Mouse (Mus musculus) spleen, adult 2 months (tissue): Measurements from ENCODE around the gene Neil1.

Experiments
- CTCF ChIP-seq: fragments of 200-500 bp; IDR thresholded peaks from 2 replicates; pipeline ENCODE4 v1.5.1; 2011; ENCODE audit warnings: mild to moderate bottlenecking, inconsistent platforms; ENCODE audit not compliant: insufficient read depth, insufficient read length, insufficient replicate concordance; ENCODE audit errors: extremely low read depth
- POLR2A ChIP-seq: fragments of 200-500 bp; IDR thresholded peaks from 2 replicates; pipeline ENCODE4 v1.6.1; 2011; ENCODE audit warnings: low read depth, low read length, inconsistent platforms

DNA sequence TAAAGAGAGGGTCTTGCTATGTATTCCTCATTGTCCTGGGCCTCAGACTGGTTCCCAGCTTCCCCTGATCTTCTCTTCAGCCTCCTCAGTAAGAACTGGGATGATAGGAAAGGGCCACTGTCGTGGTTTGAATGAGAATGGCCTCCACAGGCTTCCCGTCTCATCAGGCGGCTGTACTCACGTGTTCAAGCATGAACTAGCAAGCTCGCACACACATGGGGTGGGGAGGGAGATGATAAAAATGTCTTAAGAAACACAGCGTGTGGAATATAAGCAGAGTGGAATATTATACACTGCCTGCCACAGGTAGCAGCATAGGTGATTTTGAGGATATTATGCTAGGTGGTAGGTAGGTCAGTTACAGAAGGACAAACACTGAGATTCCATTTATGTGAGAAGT lies 916 bp upstream of the Neil1 start:
- TF ChIP-seq POLR2A = no peak
- no peak for TF ChIP-seq CTCF
